Mouse (Mus musculus): ENCODE data around the gene Arhgef28. TPM values are rescaled to one million over a fixed set of nuclear protein-coding genes. Genes with fewer than 3 reads are reported as not detected.
"Not testable (repeated sequence)": the region's sequence is repeated elsewhere in the genome, so short reads cannot be mapped to it uniquely, and the experiment has no call there.

Arhgef28 gene
- total and polyA plus RNA-seq, 2 experiments from 2014 or later, result 33.9 to 38.7 TPM

DNA sequence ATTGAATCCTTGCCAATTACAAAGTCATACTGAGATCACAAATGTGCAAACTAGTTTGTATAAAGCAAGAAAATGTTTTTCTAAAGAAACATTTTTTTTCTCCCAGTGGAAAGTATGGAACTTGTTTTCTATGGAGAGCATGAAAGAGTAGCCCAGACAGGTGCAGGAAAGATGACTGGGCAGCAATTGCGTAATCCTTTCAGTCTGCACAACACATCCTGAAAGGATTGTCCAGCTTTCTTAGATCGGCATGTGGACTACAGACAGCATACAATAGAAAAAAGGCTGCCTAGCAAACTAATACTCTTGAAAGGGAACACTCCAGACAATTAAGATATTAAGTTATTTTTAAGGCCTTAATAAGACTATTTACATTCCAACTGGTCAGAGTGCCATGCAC, 95.2 kb downstream of the Arhgef28 start:
- DNase-seq (no peak), ATAC-seq (no peak)
- H3K4me3 ChIP-seq (ENCODE audit: low read depth, low read length), result no peak overlapping the region
- no peaks in the 10 kb centered on the region for H3K9me3 ChIP-seq (ENCODE audit: low read length)
- TF ChIP-seq CTCF (IDR thresholded peaks at IDR 0.05; ENCODE audit: low read depth), result no peak
- H3K4me1 ChIP-seq (ENCODE audit: insufficient read depth), result no peaks in the 10 kb centered on the region
- no peak overlapping the region for H3K9ac ChIP-seq
- H3K4me2 ChIP-seq (ENCODE audit: low read depth), result no peak overlapping the region
- no peaks in the 10 kb centered on the region for H3K27me3 ChIP-seq (ENCODE audit: insufficient read depth, low read length)
- no peaks in the 10 kb centered on the region for H3K36me3 ChIP-seq (ENCODE audit: insufficient read depth)
- 52% methylated on average over 2 of the region's 2 CpGs for WGBS
- H3K27ac ChIP-seq (ENCODE audit: low read depth, low read length), result no peak overlapping the region

DNA sequence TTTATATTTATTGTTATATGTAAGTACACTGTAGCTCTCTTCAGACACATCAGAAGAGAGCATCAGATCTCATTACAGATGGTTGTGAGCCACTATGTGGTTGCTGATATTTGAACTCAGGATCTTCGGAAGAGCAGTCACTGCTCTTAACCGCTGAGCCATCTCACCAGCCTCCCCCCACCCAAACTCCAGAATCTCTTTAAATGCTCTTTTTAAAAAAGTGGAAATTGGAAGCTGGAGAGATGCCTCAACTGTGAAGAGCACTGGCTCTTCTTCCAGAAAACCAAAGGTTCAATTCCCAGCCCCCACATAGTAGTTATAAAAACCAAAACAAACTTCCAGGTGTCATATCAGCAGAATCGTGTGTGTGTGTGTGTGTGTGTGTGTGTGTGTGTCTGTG, 97.8 kb downstream of the Arhgef28 start:
- H3K36me3 ChIP-seq (ENCODE audit: insufficient read depth); H3K27me3 ChIP-seq (ENCODE audit: insufficient read depth, low read length); H3K4me1 ChIP-seq (ENCODE audit: insufficient read depth); H3K27ac ChIP-seq (ENCODE audit: low read depth, low read length); H3K9me3 ChIP-seq (ENCODE audit: low read length); DNase-seq; H3K9ac ChIP-seq; H3K4me3 ChIP-seq (ENCODE audit: low read depth, low read length); ATAC-seq; H3K4me2 ChIP-seq (ENCODE audit: low read depth): not testable (repeated sequence)
- WGBS, result 92% methylated on average over 3 of the region's 3 CpGs

DNA sequence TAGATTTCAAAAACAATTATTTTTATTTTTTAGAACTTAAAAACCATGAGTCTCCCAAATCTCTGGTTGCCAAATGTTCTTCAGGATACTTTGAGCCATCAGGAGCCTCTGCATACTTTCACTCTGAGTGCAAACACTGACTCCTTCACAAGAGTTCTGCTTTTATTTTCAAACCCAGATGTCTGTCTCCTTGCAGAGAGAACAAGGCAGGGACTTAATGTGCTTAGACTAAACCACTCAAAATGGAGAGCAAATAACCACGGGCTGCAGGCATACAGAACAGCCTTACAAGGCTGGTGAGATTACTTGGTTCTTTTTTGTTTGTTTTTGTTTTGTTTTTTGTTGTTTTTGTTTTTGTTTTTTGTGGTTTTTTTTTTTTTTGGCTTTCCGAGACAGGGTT, 98.6 kb downstream of the Arhgef28 start:
- Histone ChIP-seq H3K27me3 (ENCODE audit: insufficient read depth, low read length) (no peaks in the 10 kb centered on the region), H3K4me1 (ENCODE audit: insufficient read depth) (no peaks in the 10 kb centered on the region), H3K4me3 (ENCODE audit: low read depth, low read length) (no peak overlapping the region), H3K36me3 (ENCODE audit: insufficient read depth) (no peaks in the 10 kb centered on the region), H3K9me3 (ENCODE audit: low read length) (no peaks in the 10 kb centered on the region), H3K27ac (ENCODE audit: low read depth, low read length) (no peak overlapping the region), H3K9ac (no peak overlapping the region), H3K4me2 (ENCODE audit: low read depth) (no peak overlapping the region)
- ATAC-seq (no peak), DNase-seq (no peak)
- no peak for TF ChIP-seq CTCF (IDR thresholded peaks at IDR 0.05; ENCODE audit: low read depth)
- WGBS, result 74% methylated on average over 2 of the region's 2 CpGs

DNA sequence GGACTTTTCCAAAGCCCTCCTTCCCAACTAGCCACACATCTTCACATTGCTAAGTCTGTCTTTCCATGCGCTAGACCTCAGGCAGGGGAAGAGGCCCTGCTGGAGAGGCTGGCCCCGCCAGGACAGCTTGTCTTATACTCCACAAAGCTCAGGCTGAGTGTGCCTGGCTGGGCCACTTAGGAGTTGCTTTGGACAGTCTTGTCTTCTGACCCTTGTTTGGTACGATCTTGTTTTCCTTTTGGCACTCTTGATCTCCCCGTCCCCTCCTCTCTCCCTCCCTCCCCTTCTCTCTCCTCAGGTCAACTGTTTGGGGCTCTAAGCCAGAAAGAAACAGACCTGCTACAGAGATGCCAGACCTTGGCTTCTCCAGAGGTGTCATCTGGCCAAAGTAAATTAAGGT, 110.3 kb downstream of the Arhgef28 start:
- DNase-seq, result no peak
- no peaks in the 10 kb centered on the region for H3K27me3 ChIP-seq (ENCODE audit: insufficient read depth, low read length)
- H3K9ac ChIP-seq, result no peak overlapping the region
- no peak for ATAC-seq
- H3K4me3 ChIP-seq (ENCODE audit: low read depth, low read length), result no peak overlapping the region
- no peaks in the 10 kb centered on the region for H3K36me3 ChIP-seq (ENCODE audit: insufficient read depth)
- no peak overlapping the region for H3K4me2 ChIP-seq (ENCODE audit: low read depth)
- H3K9me3 ChIP-seq (ENCODE audit: low read length), result no peaks in the 10 kb centered on the region
- WGBS, result 44% methylated on average over 4 of the region's 4 CpGs
- no peak for TF ChIP-seq CTCF (IDR thresholded peaks at IDR 0.05; ENCODE audit: low read depth)
- H3K4me1 ChIP-seq (ENCODE audit: insufficient read depth), result no peaks in the 10 kb centered on the region
- no peak overlapping the region for H3K27ac ChIP-seq (ENCODE audit: low read depth, low read length)

DNA sequence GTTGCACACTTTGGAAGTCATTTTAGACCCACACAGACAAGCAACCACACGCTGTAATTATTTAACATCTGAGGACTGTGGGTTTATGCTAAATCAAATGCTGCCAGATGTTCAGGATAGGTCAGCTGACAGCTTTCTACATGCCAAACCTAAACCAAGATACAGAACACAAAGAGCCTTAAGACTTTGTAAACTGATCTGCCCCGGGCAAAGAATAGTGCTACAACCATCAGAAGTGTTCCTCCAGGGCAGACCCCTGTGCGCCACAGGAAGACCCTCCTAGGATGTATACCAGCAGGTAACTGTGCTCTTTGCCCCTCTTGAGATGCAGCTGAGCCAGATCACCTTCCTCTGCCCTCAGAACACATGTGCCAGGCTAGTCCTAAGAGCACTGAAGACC, 111.9 kb downstream of the Arhgef28 start:
- no peak for ATAC-seq
- Histone ChIP-seq H3K27ac (ENCODE audit: low read depth, low read length) (no peak overlapping the region), H3K4me1 (ENCODE audit: insufficient read depth) (no peaks in the 10 kb centered on the region), H3K36me3 (ENCODE audit: insufficient read depth) (no peaks in the 10 kb centered on the region), H3K9me3 (ENCODE audit: low read length) (no peaks in the 10 kb centered on the region), H3K4me3 (ENCODE audit: low read depth, low read length) (no peak overlapping the region), H3K4me2 (ENCODE audit: low read depth) (no peak overlapping the region), H3K9ac (no peak overlapping the region), H3K27me3 (ENCODE audit: insufficient read depth, low read length) (no peaks in the 10 kb centered on the region)
- 74% methylated on average over 3 of the region's 3 CpGs for WGBS
- no peak for TF ChIP-seq CTCF (IDR thresholded peaks at IDR 0.05; ENCODE audit: low read depth)
- no peak for DNase-seq

DNA sequence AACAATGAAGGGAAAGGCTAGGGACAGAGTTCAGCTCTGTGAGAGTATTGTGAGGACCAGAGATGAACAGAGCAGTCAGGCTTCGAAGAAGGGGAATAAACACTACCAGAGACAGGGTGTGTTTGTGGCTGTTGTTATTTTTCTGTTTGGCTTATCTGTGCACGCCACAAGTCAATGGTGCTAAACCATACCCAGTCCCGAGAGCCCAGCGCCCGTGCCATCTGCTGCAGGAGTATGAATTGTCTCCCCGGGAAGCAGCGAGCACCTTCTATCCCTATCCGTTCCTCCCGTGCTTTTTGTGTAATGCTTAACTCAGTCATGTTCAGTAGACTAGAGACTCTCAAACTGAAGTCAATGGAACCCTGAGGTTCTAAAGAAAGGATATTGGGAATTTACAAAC, 112.8 kb downstream of the Arhgef28 start:
- Histone ChIP-seq H3K27me3 (ENCODE audit: insufficient read depth, low read length) (no peaks in the 10 kb centered on the region), H3K9me3 (ENCODE audit: low read length) (no peaks in the 10 kb centered on the region), H3K9ac (no peak overlapping the region), H3K4me2 (ENCODE audit: low read depth) (no peak overlapping the region), H3K4me1 (ENCODE audit: insufficient read depth) (no peaks in the 10 kb centered on the region), H3K36me3 (ENCODE audit: insufficient read depth) (no peaks in the 10 kb centered on the region), H3K4me3 (ENCODE audit: low read depth, low read length) (no peak overlapping the region), H3K27ac (ENCODE audit: low read depth, low read length) (no peak overlapping the region)
- ATAC-seq, result no peak
- WGBS, result 63% methylated on average over 9 of the region's 9 CpGs
- TF ChIP-seq CTCF (IDR thresholded peaks at IDR 0.05; ENCODE audit: low read depth), result no peak
- no peak for DNase-seq

DNA sequence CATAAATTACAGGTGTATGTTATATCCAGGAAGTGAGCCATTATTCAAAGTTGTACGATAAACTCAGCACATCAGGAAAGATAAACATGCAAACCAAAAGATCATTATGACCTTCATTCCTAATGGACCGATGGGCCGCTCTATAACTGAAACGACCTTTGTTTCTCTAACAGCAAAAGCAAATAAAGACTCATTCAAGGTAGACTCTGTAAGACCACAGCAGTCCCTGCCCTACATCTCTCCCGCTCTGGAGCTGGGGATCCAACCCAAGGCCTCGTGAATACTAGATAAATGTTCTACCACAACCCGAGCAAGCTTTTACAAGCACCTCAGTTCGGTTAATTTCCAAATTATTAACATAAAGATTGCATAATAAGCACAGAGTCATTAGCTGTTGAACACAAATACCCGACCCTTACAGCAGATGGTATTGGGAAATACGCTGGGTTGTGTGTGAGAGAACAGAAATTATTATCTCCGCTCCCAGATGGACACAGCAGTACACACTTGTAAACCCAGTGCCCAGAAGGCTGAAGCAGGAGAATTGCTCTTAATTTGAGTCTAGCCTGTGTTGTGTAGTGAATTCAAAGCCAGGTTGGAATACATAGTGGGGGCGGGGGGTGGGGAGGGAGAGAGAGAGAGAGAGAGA, 113.8 kb downstream of the Arhgef28 start:
- Histone ChIP-seq H3K27me3 (ENCODE audit: insufficient read depth, low read length) (no peaks in the 10 kb centered on the region), H3K4me3 (ENCODE audit: low read depth, low read length) (no peak overlapping the region), H3K9ac (no peak overlapping the region), H3K27ac (ENCODE audit: low read depth, low read length) (no peak overlapping the region), H3K4me1 (ENCODE audit: insufficient read depth) (no peaks in the 10 kb centered on the region), H3K36me3 (ENCODE audit: insufficient read depth) (no peaks in the 10 kb centered on the region), H3K4me2 (ENCODE audit: low read depth) (no peak overlapping the region), H3K9me3 (ENCODE audit: low read length) (no peaks in the 10 kb centered on the region)
- TF ChIP-seq CTCF (IDR thresholded peaks at IDR 0.05; ENCODE audit: low read depth), result no peak
- ATAC-seq (no peak), DNase-seq (no peak)
- WGBS, result 91% methylated on average over 12 of the region's 12 CpGs

Measured in forebrain, postnatal 0 days (tissue).